In genomic region chr2:118744621-118745020, GRCm38 (mm10) we compare ENCODE assay signal across 7 mouse cellular contexts. TPM values are rescaled to one million over a fixed set of nuclear protein-coding genes. Genes with fewer than 3 reads are reported as not detected.
DNase-seq lines count a peak whose midpoint lies in the region; ATAC-seq lines count a peak whose summit lies in the region.

No protein-coding gene starts in this region.

- peak overlapping the region; percentile 77 for H3K4me2 ChIP-seq in lung, embryonic 16.5 days (ENCODE audit: low read depth, low read length)
- H3K4me2 ChIP-seq in forebrain, embryonic 16.5 days (ENCODE audit: low read length): peak overlapping the region; percentile 78
- H3K4me2 ChIP-seq in limb, embryonic 12.5 days: peak overlapping the region; percentile 97
- peak overlapping the region; percentile 91; the same call in 1 of the 2 replicates for H3K4me2 ChIP-seq in neural tube, embryonic 14.5 days (ENCODE audit: low read depth, low read length)

- no peaks in the 10 kb centered on the region for H3K36me3 ChIP-seq in lung, embryonic 16.5 days (ENCODE audit: control insufficient read depth, insufficient read depth, low read length)
- no peaks in the 10 kb centered on the region for H3K36me3 ChIP-seq in forebrain, embryonic 16.5 days (ENCODE audit: control insufficient read depth, insufficient read depth)
- no peaks in the 10 kb centered on the region for H3K36me3 ChIP-seq in limb, embryonic 12.5 days
- no peaks in the 10 kb centered on the region for H3K36me3 ChIP-seq in neural tube, embryonic 14.5 days (ENCODE audit: control insufficient read depth, insufficient read depth, low read length)

- H3K9ac ChIP-seq in lung, embryonic 16.5 days (ENCODE audit: low read length): peak overlapping the region; percentile 84; the same call in 1 of the 2 replicates
- H3K9ac ChIP-seq in forebrain, embryonic 16.5 days (replicated peaks; ENCODE audit: low read depth, low read length): no peak overlapping the region
- no peak overlapping the region for H3K9ac ChIP-seq in limb, embryonic 12.5 days (replicated peaks)
- H3K9ac ChIP-seq in neural tube, embryonic 14.5 days (replicated peaks; ENCODE audit: low read depth, low read length): no peak overlapping the region

- H3K4me3 ChIP-seq in lung, embryonic 16.5 days (ENCODE audit: low read length): no peak overlapping the region; the same call in 1 of the 2 replicates
- H3K4me3 ChIP-seq in forebrain, embryonic 16.5 days (replicated peaks; ENCODE audit: low read length): peak overlapping the region; percentile 82; the same call in 1 of the 2 replicates
- peak overlapping the region; percentile 95 for H3K4me3 ChIP-seq in limb, embryonic 12.5 days (replicated peaks)
- H3K4me3 ChIP-seq in neural tube, embryonic 14.5 days (ENCODE audit: low read depth, low read length): no peak overlapping the region

- WGBS in lung, embryonic 16.5 days: 9% methylated on average over 7 of the region's 7 CpGs
- WGBS in forebrain, embryonic 16.5 days: 8% methylated on average over 7 of the region's 7 CpGs
- 8% methylated on average over 7 of the region's 7 CpGs for WGBS in limb, embryonic 12.5 days
- 8% methylated on average over 7 of the region's 7 CpGs for WGBS in neural tube, embryonic 14.5 days

- H3K27ac ChIP-seq in lung, embryonic 16.5 days (ENCODE audit: low read length): no peak overlapping the region
- no peak overlapping the region for H3K27ac ChIP-seq in forebrain, embryonic 16.5 days (ENCODE audit: low read length)
- H3K27ac ChIP-seq in limb, embryonic 12.5 days: no peak overlapping the region
- H3K27ac ChIP-seq in neural tube, embryonic 14.5 days (ENCODE audit: low read depth, low read length): no peak overlapping the region

- peaks cover 20% of the 10 kb centered on the region for H3K4me1 ChIP-seq in lung, embryonic 16.5 days (replicated peaks; ENCODE audit: control insufficient read depth, insufficient read depth, low read length)
- peaks cover 28% of the 10 kb centered on the region for H3K4me1 ChIP-seq in forebrain, embryonic 16.5 days (replicated peaks; ENCODE audit: control insufficient read depth, insufficient read depth, low read length)
- H3K4me1 ChIP-seq in limb, embryonic 12.5 days (replicated peaks): peaks cover 41% of the 10 kb centered on the region
- H3K4me1 ChIP-seq in neural tube, embryonic 14.5 days (ENCODE audit: control insufficient read depth, insufficient read depth, low read length): peaks cover 33% of the 10 kb centered on the region

- H3K9me3 ChIP-seq in lung, embryonic 16.5 days (ENCODE audit: control insufficient read depth, low read length): no peaks in the 10 kb centered on the region
- no peaks in the 10 kb centered on the region for H3K9me3 ChIP-seq in forebrain, embryonic 16.5 days (ENCODE audit: control insufficient read depth, low read length)
- H3K9me3 ChIP-seq in limb, embryonic 12.5 days: no peaks in the 10 kb centered on the region
- H3K9me3 ChIP-seq in neural tube, embryonic 14.5 days (ENCODE audit: control insufficient read depth, low read length): no peaks in the 10 kb centered on the region

- ATAC-seq in lung, embryonic 16.5 days (ENCODE audit: low read depth): no peak
- no peak for ATAC-seq in forebrain, embryonic 16.5 days
- no peak for ATAC-seq in limb, embryonic 12.5 days (ENCODE audit: insufficient number of reproducible peaks, insufficient read depth, low FRiP score, low TSS enrichment, low read depth)
- no peak for ATAC-seq in neural tube, embryonic 14.5 days (ENCODE audit: low read depth)

- no peak for DNase-seq in lung, adult 18-20 months
- no peak for DNase-seq in kidney, adult 11 months
- no peak for DNase-seq in embryo, embryonic 10 days (ENCODE audit: low spot score)

- H3K27me3 ChIP-seq in lung, embryonic 16.5 days (ENCODE audit: control insufficient read depth, insufficient read depth, low read depth, low read length): peaks cover 6% of the 10 kb centered on the region
- H3K27me3 ChIP-seq in forebrain, embryonic 16.5 days (replicated peaks; ENCODE audit: control insufficient read depth, insufficient read depth, low read length): 0 out of 2 replicates have a peak, but pooled peaks cover 7% of the 10 kb centered on the region
- H3K27me3 ChIP-seq in limb, embryonic 12.5 days: peaks cover 35% of the 10 kb centered on the region
- no peaks in the 10 kb centered on the region for H3K27me3 ChIP-seq in neural tube, embryonic 14.5 days (ENCODE audit: control insufficient read depth, insufficient read depth, low read length)

RNA-seq across cellular contexts. Expression of gene Inafm2, which starts 0.9 kb away (rescaled TPM):
- 18.7 and 20.5 TPM in 2 replicates for polyA plus RNA-seq in lung, embryonic 16.5 days (2015; fragmentation: Nextera tagmentation; extraction: Ambion mirVana)
- polyA plus RNA-seq in forebrain, embryonic 16.5 days (2015; fragmentation: Nextera tagmentation; extraction: Ambion mirVana): 24.4 and 27.0 TPM in 2 replicates
- 20.6 and 21.3 TPM in 2 replicates for polyA plus RNA-seq in limb, embryonic 12.5 days (2016; fragmentation: Nextera tagmentation; extraction: Ambion mirVana)
- 29.4 and 32.3 TPM in 2 replicates for polyA plus RNA-seq in neural tube, embryonic 14.5 days (2014; fragmentation: Nextera tagmentation; extraction: Ambion mirVana)

RNA-seq across cellular contexts. Expression of gene Plcb2, which starts 16.4 kb away (rescaled TPM):
- polyA plus RNA-seq in lung, embryonic 16.5 days (2015; fragmentation: Nextera tagmentation; extraction: Ambion mirVana): 1.6 and 1.8 TPM in 2 replicates
- 0.63 and 1.2 TPM in 2 replicates for polyA plus RNA-seq in forebrain, embryonic 16.5 days (2015; fragmentation: Nextera tagmentation; extraction: Ambion mirVana)
- 0.26 and 0.44 TPM in 2 replicates for polyA plus RNA-seq in limb, embryonic 12.5 days (2016; fragmentation: Nextera tagmentation; extraction: Ambion mirVana)
- 0.57 and 0.88 TPM in 2 replicates for polyA plus RNA-seq in neural tube, embryonic 14.5 days (2014; fragmentation: Nextera tagmentation; extraction: Ambion mirVana)

RNA-seq across cellular contexts. Expression of gene Ccdc9b, which starts 17.8 kb away (rescaled TPM):
- 1.3 and 1.4 TPM in 2 replicates for polyA plus RNA-seq in lung, embryonic 16.5 days (2015; fragmentation: Nextera tagmentation; extraction: Ambion mirVana)
- 1.3 and 1.6 TPM in 2 replicates for polyA plus RNA-seq in forebrain, embryonic 16.5 days (2015; fragmentation: Nextera tagmentation; extraction: Ambion mirVana)
- polyA plus RNA-seq in limb, embryonic 12.5 days (2016; fragmentation: Nextera tagmentation; extraction: Ambion mirVana): 0.51 and 0.74 TPM in 2 replicates
- polyA plus RNA-seq in neural tube, embryonic 14.5 days (2014; fragmentation: Nextera tagmentation; extraction: Ambion mirVana): 0.60 and 0.64 TPM in 2 replicates

RNA-seq across cellular contexts. Expression of gene Phgr1, which starts 27.9 kb away (rescaled TPM):
- polyA plus RNA-seq in lung, embryonic 16.5 days (2015; fragmentation: Nextera tagmentation; extraction: Ambion mirVana): 0.31 and 0.58 TPM in 2 replicates
- polyA plus RNA-seq in forebrain, embryonic 16.5 days (2015; fragmentation: Nextera tagmentation; extraction: Ambion mirVana): not detected in 2 replicates
- not detected in 2 replicates for polyA plus RNA-seq in limb, embryonic 12.5 days (2016; fragmentation: Nextera tagmentation; extraction: Ambion mirVana)
- polyA plus RNA-seq in neural tube, embryonic 14.5 days (2014; fragmentation: Nextera tagmentation; extraction: Ambion mirVana): not detected in 2 replicates

RNA-seq across cellular contexts. Expression of gene Disp2, which starts 34.9 kb away (rescaled TPM):
- polyA plus RNA-seq in lung, embryonic 16.5 days (2015; fragmentation: Nextera tagmentation; extraction: Ambion mirVana): 0.65 and 1.0 TPM in 2 replicates
- polyA plus RNA-seq in forebrain, embryonic 16.5 days (2015; fragmentation: Nextera tagmentation; extraction: Ambion mirVana): 27.3 and 36.9 TPM in 2 replicates
- polyA plus RNA-seq in limb, embryonic 12.5 days (2016; fragmentation: Nextera tagmentation; extraction: Ambion mirVana): 0.05 and 0.14 TPM in 2 replicates
- 59.4 and 66.8 TPM in 2 replicates for polyA plus RNA-seq in neural tube, embryonic 14.5 days (2014; fragmentation: Nextera tagmentation; extraction: Ambion mirVana)

Comparison
In these comparisons a context has a peak if more than half of its experiments do, and no peak if none do; other contexts are left out.
1. H3K4me3 ChIP-seq: peak in forebrain, embryonic 16.5 days (single experiment) and limb, embryonic 12.5 days (single experiment); none in lung, embryonic 16.5 days (single experiment) and neural tube, embryonic 14.5 days (single experiment).
2. Peak in every context shown above with its lines, with median percentiles within 50 percentile points of each other: H3K4me2 ChIP-seq.